Mouse (Mus musculus) E14TG2a.4 (cell line): Measurements from ENCODE around the gene Pllp.

ENCODE experiments used
- CTCF ChIP-seq: conservative IDR thresholded peaks from 2 replicates; pipeline ENCODE4 v1.5.1; 2014; ENCODE audit warnings: low read length
- NANOG ChIP-seq: IDR thresholded peaks from 2 replicates; pipeline ENCODE4 v1.6.1; 2014; ENCODE audit warnings: borderline replicate concordance, low read length, mixed read lengths

DNA sequence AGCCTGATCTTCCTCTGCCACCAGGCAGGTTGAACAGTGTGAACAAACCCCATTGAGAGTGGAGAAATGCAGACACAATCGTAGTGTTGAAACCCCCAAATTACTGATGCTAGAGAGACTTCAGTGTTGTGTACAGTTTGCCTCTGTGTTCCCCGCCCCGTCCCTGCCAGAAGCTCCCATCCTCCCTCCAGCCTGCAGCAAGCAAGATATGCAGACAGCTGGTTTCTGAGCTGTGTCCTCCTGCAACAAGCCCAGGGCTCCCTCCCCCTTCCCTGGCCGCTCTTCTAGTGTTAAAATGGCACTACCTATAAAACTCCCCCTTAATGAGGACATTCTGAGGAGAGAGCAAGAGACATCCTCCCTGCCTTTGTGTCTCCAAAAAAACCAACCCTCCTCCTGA lies 33.2 kb upstream of the Pllp start:
- TF ChIP-seq CTCF (no peak), NANOG (no peak)
